Mouse (Mus musculus) brain, embryonic 14.5 days (tissue): ENCODE measurements around the gene Sept1.

ENCODE experiments used
- CTCF ChIP-seq: fragments of 200-500 bp; IDR thresholded peaks from 2 replicates; pipeline ENCODE4 v1.5.1; 2012; ENCODE audit warnings: inconsistent platforms, mild to moderate bottlenecking, moderate library complexity, borderline replicate concordance; ENCODE audit not compliant: insufficient read depth, insufficient read length; ENCODE audit errors: extremely low read depth
- POLR2A ChIP-seq: fragments of 200-500 bp; IDR thresholded peaks from 2 replicates; pipeline ENCODE4 v1.6.1; 2012; ENCODE audit warnings: mild to moderate bottlenecking, inconsistent platforms, borderline replicate concordance; ENCODE audit not compliant: poor library complexity, insufficient read depth, insufficient read length, severe bottlenecking; ENCODE audit errors: extremely low read depth

- no peak for TF ChIP-seq POLR2A
- TF ChIP-seq CTCF = no peak
Measured at GRCm38 (mm10) chr7:127255008-127255407, 22.1 kb upstream of the Sept1 start.
